Comparison of ENCODE assay signal across 23 mouse cellular contexts in genomic region chr1:134039361-134039760, GRCm38 (mm10). TPM values are rescaled to one million over a fixed set of nuclear protein-coding genes. Genes with fewer than 3 reads are reported as not detected.
DNase-seq lines count a peak whose midpoint lies in the region; ATAC-seq and TF ChIP-seq lines count a peak whose summit lies in the region.
"Had no signal": no experiment of that assay in that cellular context is flagged by ENCODE, and none has a peak within 500 bp of the region (broad histone marks: within the 10 kb centered on the region; RNA-seq: fewer than 3 reads in every experiment).

No protein-coding gene starts in this region.

- H3K4me1 ChIP-seq in lung, embryonic 14.5 days (ENCODE audit: insufficient read depth): peaks cover 10% of the 10 kb centered on the region; the same call in 1 of the 2 replicates
- no peaks in the 10 kb centered on the region; the same call in 1 of the 2 replicates for H3K4me1 ChIP-seq in embryonic fibroblast, embryonic 13.5 days (ENCODE audit: control insufficient read depth, insufficient read depth, low read length)

- no peak overlapping the region for H3K27ac ChIP-seq in lung, embryonic 14.5 days (ENCODE audit: low read depth)
- H3K27ac ChIP-seq in embryonic fibroblast, embryonic 13.5 days (ENCODE audit: insufficient read depth, low read length): peak overlapping the region; percentile 37; the same call in 1 of the 2 replicates
- H3K27ac ChIP-seq: embryonic facial prominence, embryonic 13.5 days; forebrain, embryonic 15.5 days; heart, embryonic 10.5 days; hindbrain, embryonic 12.5 days had no signal

- no peaks in the 10 kb centered on the region for H3K9me3 ChIP-seq in lung, embryonic 14.5 days (ENCODE audit: low read depth, low read length)
- H3K9me3 ChIP-seq: embryonic facial prominence, embryonic 13.5 days; forebrain, embryonic 15.5 days; heart, embryonic 10.5 days; hindbrain, embryonic 12.5 days had no signal

- peak overlapping the region; percentile 56 for H3K4me2 ChIP-seq in lung, embryonic 14.5 days
- H3K4me2 ChIP-seq: embryonic facial prominence, embryonic 13.5 days; forebrain, embryonic 15.5 days; hindbrain, embryonic 12.5 days had no signal

- no peak for DNase-seq in lung, embryonic 14.5 days
- no peak for DNase-seq in lung, postnatal 14 days
- DNase-seq in 3134 (ENCODE audit: extremely low read depth, insufficient read length, low spot score): peak; percentile 75
- DNase-seq in 3T3-L1 (ENCODE audit: low read depth, low spot score): peak; percentile 79
- no peak for DNase-seq in spleen, postnatal 10 days (ENCODE audit: low spot score in 2 of 2)
- no peak for DNase-seq in cerebellum, postnatal 14 days
- no peak for DNase-seq in gastrocnemius, postnatal 10 days
- DNase-seq: adrenal gland, postnatal 10 days; cerebellum, adult 11 months; cerebellum, adult 8-10 months; cerebellum, postnatal 25 days; heart, adult 18-20 months; heart, postnatal 10 days; heart, postnatal 4 days had no signal

- no peak for TF ChIP-seq CTCF in lung, embryonic 14.5 days (IDR thresholded peaks at IDR 0.05; ENCODE audit: low read depth)
- TF ChIP-seq CTCF in embryonic fibroblast, embryonic 13.5 days (IDR thresholded peaks at IDR 0.05; ENCODE audit: borderline replicate concordance, insufficient read depth, low read length): no peak

- 0 out of 2 replicates have a peak, but pooled peaks cover 7% of the 10 kb centered on the region for H3K36me3 ChIP-seq in lung, embryonic 14.5 days (ENCODE audit: insufficient read depth)
- H3K36me3 ChIP-seq: embryonic facial prominence, embryonic 13.5 days; forebrain, embryonic 15.5 days; heart, embryonic 10.5 days; hindbrain, embryonic 12.5 days had no signal

- peak overlapping the region; percentile 33 for H3K4me3 ChIP-seq in lung, embryonic 14.5 days (ENCODE audit: low read depth, low read length)
- H3K4me3 ChIP-seq in embryonic fibroblast, embryonic 13.5 days (ENCODE audit: insufficient read depth, low read length): no peak overlapping the region
- H3K4me3 ChIP-seq: embryonic facial prominence, embryonic 13.5 days; erythroblast, embryonic 14.5 days; forebrain, embryonic 15.5 days; heart, embryonic 10.5 days; hindbrain, embryonic 12.5 days had no signal

- H3K27me3 ChIP-seq in lung, embryonic 14.5 days (ENCODE audit: insufficient read depth, low read length): no peaks in the 10 kb centered on the region
- H3K27me3 ChIP-seq: embryonic facial prominence, embryonic 13.5 days; forebrain, embryonic 15.5 days; hindbrain, embryonic 12.5 days had no signal

- 78% methylated on average over 2 of the region's 2 CpGs for WGBS in lung, embryonic 14.5 days

- H3K9ac ChIP-seq in lung, embryonic 14.5 days: no peak overlapping the region; the same call in 1 of the 2 replicates
- H3K9ac ChIP-seq: embryonic facial prominence, embryonic 13.5 days; forebrain, embryonic 15.5 days; hindbrain, embryonic 12.5 days had no signal

- TF ChIP-seq POLR2A in embryonic fibroblast, embryonic 13.5 days (IDR thresholded peaks at IDR 0.05; ENCODE audit: low read depth, low read length): no peak

- ATAC-seq in lung, embryonic 14.5 days (ENCODE audit: insufficient read depth): no peak
- ATAC-seq: forebrain, embryonic 15.5 days; hindbrain, embryonic 16.5 days; inflammation-experienced regulatory T-cells, adult 6 months had no signal

RNA-seq across cellular contexts. Expression of gene Fmod, which starts 2.3 kb away (rescaled TPM):
- polyA plus RNA-seq in lung, embryonic 14.5 days (2014; fragmentation: Nextera tagmentation; extraction: Ambion mirVana): 173 and 174 TPM in 2 replicates
- 35.4 and 74.2 TPM in 2 replicates for polyA plus RNA-seq in embryonic fibroblast, embryonic 13.5 days (2011; ENCODE audit: insufficient read length, low read depth, missing spikeins)
- 100 to 1,000 TPM; 214 to 221 TPM for total RNA-seq in gastrocnemius, postnatal 10 days (2021)
- total RNA-seq: MEL had no signal
- polyA plus RNA-seq: erythroblast, embryonic 14.5 days; inflammation-experienced regulatory T-cells, adult 6 months had no signal

RNA-seq across cellular contexts. Expression of gene Btg2, which starts 39.6 kb away (rescaled TPM):
- 77.2 and 81.0 TPM in 2 replicates for polyA plus RNA-seq in lung, embryonic 14.5 days (2014; fragmentation: Nextera tagmentation; extraction: Ambion mirVana)
- polyA plus RNA-seq in embryonic fibroblast, embryonic 13.5 days (2011; ENCODE audit: insufficient read length, low read depth, missing spikeins): 96.4 and 125 TPM in 2 replicates
- 10 to 100 TPM; 25.0 to 30.4 TPM for total RNA-seq in gastrocnemius, postnatal 10 days (2021)

Comparison
In these comparisons a context has a peak if more than half of its experiments do, and no peak if none do; other contexts are left out.
1. DNase-seq: peak in 3134 (single experiment) and 3T3-L1 (single experiment); none in lung, embryonic 14.5 days (single experiment), lung, postnatal 14 days (single experiment), spleen, postnatal 10 days (0 of 2), cerebellum, postnatal 14 days (0 of 2) and gastrocnemius, postnatal 10 days (single experiment).